ENCODE assay signal across 10 mouse cellular contexts in the genomic region with DNA sequence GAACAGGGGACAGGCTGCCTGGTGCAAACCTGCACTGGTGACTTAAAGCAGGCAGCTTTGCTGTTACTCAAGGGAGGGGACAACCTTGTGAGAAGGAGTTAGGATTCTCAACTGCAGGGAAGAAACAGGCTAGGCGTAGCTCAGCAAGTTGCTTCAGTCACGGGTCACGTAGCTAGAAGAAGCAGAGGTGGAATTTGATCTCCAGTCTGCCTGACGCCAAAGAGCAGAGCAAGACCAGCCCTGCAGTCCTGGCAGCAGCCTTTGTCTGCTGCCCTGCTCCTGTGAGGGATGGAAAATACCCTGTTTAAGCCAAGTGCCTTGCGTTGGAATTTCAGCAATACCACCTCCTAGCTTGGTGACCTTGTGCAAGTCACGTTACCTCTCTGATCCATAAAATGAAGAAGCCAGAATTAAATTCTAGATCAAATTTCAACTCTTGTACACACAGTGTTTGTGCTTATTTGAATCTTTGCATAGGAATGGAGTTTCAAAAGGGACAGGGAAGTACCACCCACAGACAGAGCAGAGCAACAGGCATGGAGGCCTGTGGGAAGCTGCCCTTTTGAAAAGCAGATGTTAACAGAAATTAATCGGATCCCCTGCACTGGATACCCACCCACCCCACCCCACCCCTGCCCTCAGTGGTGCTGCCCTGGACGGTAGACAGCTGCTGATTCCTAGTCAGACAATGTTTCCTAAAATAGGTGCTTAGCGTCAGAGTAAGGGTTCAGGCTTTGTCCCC.
A peak's percentile ranks its signal among the peaks of the same experiment; 100 is the strongest.
DNase-seq lines count a peak whose midpoint lies in the region; ATAC-seq and TF ChIP-seq lines count a peak whose summit lies in the region.
"Had no signal": no experiment of that assay in that cellular context is flagged by ENCODE, and none has a peak within 500 bp of the region (broad histone marks: within the 10 kb centered on the region; RNA-seq: fewer than 3 reads in every experiment).

No protein-coding gene starts in this region.

- peak; percentile 43 for DNase-seq in hindbrain, embryonic 10.5 days (ENCODE audit: low spot score)
- DNase-seq in embryonic facial prominence, embryonic 11.5 days (ENCODE audit: low spot score), result peak; percentile 65
- peak; percentile 63 to 77 for DNase-seq in kidney, adult 8-10 months
- no peak for DNase-seq in cerebellum, postnatal 10 days
- DNase-seq in adrenal gland, adult 8-10 months, result no peak
- no peak for DNase-seq in hindbrain, postnatal 0 days (ENCODE audit: low spot score)
- DNase-seq: lung, postnatal 36 days had no signal

- H3K4me2 ChIP-seq in hindbrain, embryonic 13.5 days, result no peak overlapping the region
- H3K4me2 ChIP-seq in embryonic facial prominence, embryonic 11.5 days (ENCODE audit: low read depth, low read length), result no peak overlapping the region
- no peak overlapping the region for H3K4me2 ChIP-seq in stomach, embryonic 14.5 days (replicated peaks; ENCODE audit: low read depth, low read length)
- H3K4me2 ChIP-seq in hindbrain, postnatal 0 days (ENCODE audit: low read depth, low read length), result no peak overlapping the region

- no peak overlapping the region for H3K4me3 ChIP-seq in hindbrain, embryonic 10.5 days
- no peak overlapping the region for H3K4me3 ChIP-seq in hindbrain, embryonic 13.5 days
- no peak overlapping the region for H3K4me3 ChIP-seq in embryonic facial prominence, embryonic 11.5 days (ENCODE audit: low read depth, low read length)
- H3K4me3 ChIP-seq in stomach, embryonic 14.5 days (ENCODE audit: low read depth, low read length), result no peak overlapping the region
- H3K4me3 ChIP-seq in hindbrain, postnatal 0 days (ENCODE audit: low read length), result no peak overlapping the region
- H3K4me3 ChIP-seq: myocyte had no signal

- H3K27ac ChIP-seq in hindbrain, embryonic 10.5 days, result peak overlapping the region; percentile 13; the same call in 1 of the 2 replicates
- no peak overlapping the region for H3K27ac ChIP-seq in hindbrain, embryonic 13.5 days
- no peak overlapping the region for H3K27ac ChIP-seq in embryonic facial prominence, embryonic 11.5 days (replicated peaks; ENCODE audit: low read depth, low read length)
- H3K27ac ChIP-seq in stomach, embryonic 14.5 days (ENCODE audit: low read length), result peak overlapping the region; percentile 11; the same call in 1 of the 2 replicates
- H3K27ac ChIP-seq in hindbrain, postnatal 0 days, result no peak overlapping the region

- H3K9me3 ChIP-seq in hindbrain, embryonic 10.5 days, result peaks cover 2% of the 10 kb centered on the region; the same call in 1 of the 2 replicates
- no peaks in the 10 kb centered on the region for H3K9me3 ChIP-seq in hindbrain, embryonic 13.5 days
- H3K9me3 ChIP-seq in embryonic facial prominence, embryonic 11.5 days (replicated peaks; ENCODE audit: control insufficient read depth, low read length), result no peaks in the 10 kb centered on the region
- H3K9me3 ChIP-seq in stomach, embryonic 14.5 days (ENCODE audit: control insufficient read depth, low read depth, low read length), result peaks cover 2% of the 10 kb centered on the region; the same call in 1 of the 2 replicates
- no peaks in the 10 kb centered on the region for H3K9me3 ChIP-seq in hindbrain, postnatal 0 days (ENCODE audit: low read length)

- no peak overlapping the region for H3K9ac ChIP-seq in hindbrain, embryonic 13.5 days
- H3K9ac ChIP-seq in embryonic facial prominence, embryonic 11.5 days (replicated peaks; ENCODE audit: low read length), result no peak overlapping the region; the same call in 1 of the 2 replicates
- H3K9ac ChIP-seq in stomach, embryonic 14.5 days (replicated peaks; ENCODE audit: low read depth, low read length), result no peak overlapping the region
- H3K9ac ChIP-seq in hindbrain, postnatal 0 days (replicated peaks; ENCODE audit: low read length), result no peak overlapping the region

- WGBS in hindbrain, embryonic 10.5 days, result 21% methylated on average over 9 of the region's 9 CpGs
- 35% methylated on average over 9 of the region's 9 CpGs for WGBS in hindbrain, embryonic 13.5 days
- 22% methylated on average over 9 of the region's 9 CpGs for WGBS in embryonic facial prominence, embryonic 11.5 days
- 40% methylated on average over 9 of the region's 9 CpGs for WGBS in stomach, embryonic 14.5 days
- WGBS in hindbrain, postnatal 0 days, result 42% methylated on average over 9 of the region's 9 CpGs

- H3K27me3 ChIP-seq in hindbrain, embryonic 10.5 days (ENCODE audit: insufficient read depth, poor library complexity, severe bottlenecking), result no peaks in the 10 kb centered on the region
- H3K27me3 ChIP-seq in hindbrain, embryonic 13.5 days, result no peaks in the 10 kb centered on the region
- H3K27me3 ChIP-seq in embryonic facial prominence, embryonic 11.5 days (ENCODE audit: control insufficient read depth, insufficient read depth, low read length), result no peaks in the 10 kb centered on the region
- no peaks in the 10 kb centered on the region for H3K27me3 ChIP-seq in stomach, embryonic 14.5 days (ENCODE audit: control insufficient read depth, insufficient read depth, low read length)
- H3K27me3 ChIP-seq in hindbrain, postnatal 0 days (ENCODE audit: insufficient read depth, low read length), result no peaks in the 10 kb centered on the region

- peaks cover 12% of the 10 kb centered on the region; the same call in 1 of the 2 replicates for H3K4me1 ChIP-seq in hindbrain, embryonic 10.5 days (replicated peaks)
- no peaks in the 10 kb centered on the region for H3K4me1 ChIP-seq in hindbrain, embryonic 13.5 days (replicated peaks)
- H3K4me1 ChIP-seq in embryonic facial prominence, embryonic 11.5 days (ENCODE audit: control insufficient read depth, insufficient read depth, low read length), result no peaks in the 10 kb centered on the region
- peaks cover 9% of the 10 kb centered on the region; the same call in 1 of the 2 replicates for H3K4me1 ChIP-seq in stomach, embryonic 14.5 days (ENCODE audit: control insufficient read depth, insufficient read depth, low read length)
- H3K4me1 ChIP-seq in hindbrain, postnatal 0 days (ENCODE audit: insufficient read depth, low read length), result no peaks in the 10 kb centered on the region

- no peak for TF ChIP-seq CTCF in hindbrain, postnatal 0 days (IDR thresholded peaks at IDR 0.05; ENCODE audit: low read depth)

- no peaks in the 10 kb centered on the region for H3K36me3 ChIP-seq in hindbrain, embryonic 10.5 days
- H3K36me3 ChIP-seq in hindbrain, embryonic 13.5 days, result no peaks in the 10 kb centered on the region
- H3K36me3 ChIP-seq in embryonic facial prominence, embryonic 11.5 days (replicated peaks; ENCODE audit: control insufficient read depth, insufficient read depth, low read depth, low read length), result no peaks in the 10 kb centered on the region
- no peaks in the 10 kb centered on the region for H3K36me3 ChIP-seq in stomach, embryonic 14.5 days (ENCODE audit: control insufficient read depth, insufficient read depth, low read length)
- no peaks in the 10 kb centered on the region for H3K36me3 ChIP-seq in hindbrain, postnatal 0 days (ENCODE audit: insufficient read depth, low read length)

- ATAC-seq in hindbrain, embryonic 13.5 days (ENCODE audit: low FRiP score), result no peak
- ATAC-seq in embryonic facial prominence, embryonic 11.5 days (replicated peaks; ENCODE audit: insufficient number of reproducible peaks, low FRiP score, low TSS enrichment, low read depth), result peak; percentile 76
- ATAC-seq in stomach, embryonic 14.5 days (ENCODE audit: insufficient number of reproducible peaks, insufficient read depth, low FRiP score, low read depth), result no peak; the same call in 1 of the 2 replicates
- ATAC-seq in hindbrain, postnatal 0 days, result no peak

Comparison
In these comparisons a context has a peak if more than half of its experiments do, and no peak if none do; other contexts are left out.
1. DNase-seq: peak in hindbrain, embryonic 10.5 days (single experiment), embryonic facial prominence, embryonic 11.5 days (single experiment) and kidney, adult 8-10 months (2 of 2); none in cerebellum, postnatal 10 days (0 of 2), adrenal gland, adult 8-10 months (single experiment) and hindbrain, postnatal 0 days (single experiment).
2. H3K27ac ChIP-seq: peak in hindbrain, embryonic 10.5 days (single experiment) and stomach, embryonic 14.5 days (single experiment); none in hindbrain, embryonic 13.5 days (single experiment), embryonic facial prominence, embryonic 11.5 days (single experiment) and hindbrain, postnatal 0 days (single experiment).